Mouse (Mus musculus): ENCODE measurements around the gene Rft1.
A peak's percentile ranks its signal among the peaks of the same experiment; 100 is the strongest.
"Not testable (repeated sequence)": the region's sequence is repeated elsewhere in the genome, so short reads cannot be mapped to it uniquely, and the experiment has no call there.

Gene Rft1

GRCm38 (mm10) chr14:30671095-30671985, 17.2 kb downstream of the Rft1 start:
- no peak for DNase-seq (ENCODE audit: low read depth, low spot score)

- DNase-seq (ENCODE audit: low read depth, low spot score): peak; percentile 78
These were observed 17.8 kb downstream of the Rft1 start for GRCm38 (mm10) chr14:30671986-30672312.

- peak; percentile 73 for DNase-seq (ENCODE audit: low read depth, low spot score)
These were observed 20.8 kb downstream of the Rft1 start for GRCm38 (mm10) chr14:30674947-30675346.

- DNase-seq (ENCODE audit: low read depth, low spot score): no peak
These were observed 28.0 kb downstream of the Rft1 start for GRCm38 (mm10) chr14:30682131-30682530.

- DNase-seq (ENCODE audit: low read depth, low spot score): no peak
These were observed 36.5 kb downstream of the Rft1 start for GRCm38 (mm10) chr14:30690685-30691084.

- DNase-seq (ENCODE audit: low read depth, low spot score): no peak
These were observed 38.3 kb downstream of the Rft1 start for GRCm38 (mm10) chr14:30692439-30692838.

GRCm38 (mm10) chr14:30694786-30695185, 40.6 kb downstream of the Rft1 start:
- DNase-seq (ENCODE audit: low read depth, low spot score): no peak

- DNase-seq (ENCODE audit: low read depth, low spot score): no peak
These were observed 41.4 kb downstream of the Rft1 start for GRCm38 (mm10) chr14:30695609-30696008.

GRCm38 (mm10) chr14:30697407-30698052, 43.4 kb downstream of the Rft1 start:
- no peak for DNase-seq (ENCODE audit: low read depth, low spot score)

GRCm38 (mm10) chr14:30699656-30700055, 45.5 kb downstream of the Rft1 start:
- DNase-seq (ENCODE audit: low read depth, low spot score): peak; percentile 53

GRCm38 (mm10) chr14:30702512-30702911, 48.4 kb downstream of the Rft1 start:
- DNase-seq (ENCODE audit: low read depth, low spot score): no peak

GRCm38 (mm10) chr14:30703079-30703478, 48.9 kb downstream of the Rft1 start:
- no peak for DNase-seq (ENCODE audit: low read depth, low spot score)

- DNase-seq (ENCODE audit: low read depth, low spot score): no peak
These were observed 50.1 kb downstream of the Rft1 start for GRCm38 (mm10) chr14:30704098-30704855.

GRCm38 (mm10) chr14:30711892-30712291, 57.7 kb downstream of the Rft1 start:
- DNase-seq (ENCODE audit: low read depth, low spot score): no peak

- DNase-seq (ENCODE audit: low read depth, low spot score): no peak
These were observed 59.6 kb downstream of the Rft1 start for GRCm38 (mm10) chr14:30713769-30714168.

GRCm38 (mm10) chr14:30714799-30715617, 60.8 kb downstream of the Rft1 start, which contains the start of gene Sfmbt1:
Gene Sfmbt1 (plus strand): TSS chr14:30714849.
- peak; percentile 10 for DNase-seq (ENCODE audit: low read depth, low spot score)

- peak; percentile 89 for DNase-seq (ENCODE audit: low read depth, low spot score)
These were observed 61.5 kb downstream of the Rft1 start for GRCm38 (mm10) chr14:30715618-30716050.

GRCm38 (mm10) chr14:30716051-30716952, 62.1 kb downstream of the Rft1 start:
- peak; percentile 61 for DNase-seq (ENCODE audit: low read depth, low spot score)

- peak; percentile 63 for DNase-seq (ENCODE audit: low read depth, low spot score)
These were observed 62.8 kb downstream of the Rft1 start for GRCm38 (mm10) chr14:30716953-30717285.

GRCm38 (mm10) chr14:30718696-30719095, 64.5 kb downstream of the Rft1 start:
- not testable (repeated sequence) for DNase-seq (ENCODE audit: low read depth, low spot score)
